Mouse (Mus musculus) brain, embryonic 14.5 days (tissue): ENCODE data around the gene Grip1.

ENCODE experiments used
- CTCF ChIP-seq: fragments of 200-500 bp; IDR thresholded peaks from 2 replicates; pipeline ENCODE4 v1.5.1; 2012; ENCODE audit warnings: inconsistent platforms, mild to moderate bottlenecking, moderate library complexity, borderline replicate concordance; ENCODE audit not compliant: insufficient read depth, insufficient read length; ENCODE audit errors: extremely low read depth
- POLR2A ChIP-seq: fragments of 200-500 bp; IDR thresholded peaks from 2 replicates; pipeline ENCODE4 v1.6.1; 2012; ENCODE audit warnings: mild to moderate bottlenecking, inconsistent platforms, borderline replicate concordance; ENCODE audit not compliant: poor library complexity, insufficient read depth, insufficient read length, severe bottlenecking; ENCODE audit errors: extremely low read depth

DNA sequence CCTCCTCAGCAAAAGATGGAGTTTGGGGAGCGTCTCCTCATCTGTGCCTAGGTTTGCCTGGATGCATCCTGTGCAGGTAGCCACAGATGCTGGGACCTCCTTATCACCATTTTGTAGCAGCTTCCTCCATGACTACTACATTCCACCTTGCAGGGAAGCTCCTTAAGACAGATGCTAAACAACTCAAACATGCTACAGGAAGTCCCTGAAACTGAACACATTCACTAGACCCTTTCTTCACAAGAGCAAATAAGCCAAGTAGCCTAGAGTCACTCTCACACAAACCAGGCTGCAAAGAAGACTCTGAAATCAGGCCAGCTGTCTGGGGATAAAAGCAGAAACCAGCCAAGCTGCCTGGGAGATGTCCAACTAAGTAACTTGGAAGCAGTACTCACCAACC is 661.6 kb downstream of the Grip1 start:
- TF ChIP-seq CTCF (no peak), POLR2A (no peak)
